Mouse (Mus musculus) liver, embryonic 11.5 days (tissue): ENCODE results near the gene Inafm2. TPM values are rescaled to one million over a fixed set of nuclear protein-coding genes. Genes with fewer than 3 reads are reported as not detected.

Experiments
- ATAC-seq: fragments of 200-750 bp; cut with Nextera tagmentation; replicated peaks from 2 replicates; pipeline ENCODE4 v1.8.0; 2017; ENCODE audit warnings: moderate number of reproducible peaks, mild to moderate bottlenecking, moderate TSS enrichment, moderate library complexity; ENCODE audit not compliant: low FRiP score
- DNase-seq: peaks from one replicate; pipeline ENCODE4 v3.0.0-alpha.2; 2017; ENCODE audit warnings: low spot score
- H3K27ac ChIP-seq: fragments of 300-500 bp; sonication (generic); 2 replicates; pipeline ENCODE4 v1.5.1; 2014; ENCODE audit warnings: mild to moderate bottlenecking, low read depth, low read length, control low read depth
- H3K27me3 ChIP-seq: fragments of 300-500 bp; sonication (generic); replicated peaks from 2 replicates; pipeline ENCODE4 v1.6.1; 2014; ENCODE audit warnings: low read length, mixed read lengths; ENCODE audit not compliant: control insufficient read depth, insufficient read depth
- H3K36me3 ChIP-seq: fragments of 300-500 bp; sonication (generic); 2 replicates; pipeline ENCODE4 v1.6.1; 2014; ENCODE audit warnings: mild to moderate bottlenecking, low read length, moderate library complexity, mixed read lengths; ENCODE audit not compliant: control insufficient read depth, insufficient read depth
- H3K4me1 ChIP-seq: fragments of 300-500 bp; sonication (generic); replicated peaks from 2 replicates; pipeline ENCODE4 v1.6.1; 2014; ENCODE audit warnings: low read length, mixed read lengths; ENCODE audit not compliant: control insufficient read depth, insufficient read depth
- H3K4me2 ChIP-seq: fragments of 300-500 bp; sonication (generic); 2 replicates; pipeline ENCODE4 v1.6.1; 2014; ENCODE audit warnings: mild to moderate bottlenecking, control low read depth, moderate library complexity
- H3K4me3 ChIP-seq: fragments of 300-500 bp; sonication (generic); 2 replicates; pipeline ENCODE4 v1.5.1; 2014; ENCODE audit warnings: low read depth, low read length, control low read depth
- H3K9ac ChIP-seq: fragments of 300-500 bp; sonication (generic); 2 replicates; pipeline ENCODE4 v1.6.1; 2014; ENCODE audit warnings: low read depth, low read length, control low read depth
- H3K9me3 ChIP-seq: fragments of 300-500 bp; sonication (generic); 2 replicates; pipeline ENCODE4 v1.6.1; 2016; ENCODE audit warnings: low read length, inconsistent platforms, mixed read lengths; ENCODE audit not compliant: control insufficient read depth
- WGBS: fragments of 180-500 bp; shearing (Covaris S2); extraction: QIAGEN DNeasy Blood & Tissue Kit; methylation state at CpG from one replicate; pipeline ENCODE4 v1.1.7; 2014; 5-methylcytosine and 5-hydroxymethylcytosine counted together
- polyA plus RNA-seq: library from polyadenylated mRNA; unstranded; fragments of >200 nt; fragmentation: Nextera tagmentation; extraction: Ambion mirVana; gene quantifications from 2 replicates; pipeline ENCODE4 v1.2.1, GENCODE M21; 2014

The Inafm2 gene
- polyA plus RNA-seq, 1 experiment from 2014 or later: 32.3 TPM

- peak; percentile 68 for DNase-seq
- H3K27ac ChIP-seq: no peak overlapping the region
- ATAC-seq: peak; percentile 44
- no peaks in the 10 kb centered on the region for H3K36me3 ChIP-seq
- peaks cover 12% of the 10 kb centered on the region; the same call in 1 of the 2 replicates for H3K4me1 ChIP-seq
- H3K4me2 ChIP-seq: peak overlapping the region; percentile 55
- 29% methylated on average over 44 of the region's 44 CpGs for WGBS
- H3K9me3 ChIP-seq: no peaks in the 10 kb centered on the region
- H3K27me3 ChIP-seq: no peaks in the 10 kb centered on the region; the same call in none of the 2 replicates
- H3K4me3 ChIP-seq: peak overlapping the region; percentile 27; the same call in 1 of the 2 replicates
- no peak overlapping the region for H3K9ac ChIP-seq
These were observed 45.3 kb downstream of the Inafm2 start for GRCm38 (mm10) chr2:118790551-118791525.

GRCm38 (mm10) chr2:118791591-118792258 lies 46.2 kb downstream of the Inafm2 start:
- Histone ChIP-seq H3K4me1 (peaks cover 10% of the 10 kb centered on the region; the same call in 1 of the 2 replicates), H3K27ac (no peak overlapping the region), H3K9me3 (no peaks in the 10 kb centered on the region), H3K27me3 (no peaks in the 10 kb centered on the region; the same call in none of the 2 replicates), H3K4me2 (no peak overlapping the region), H3K9ac (no peak overlapping the region), H3K36me3 (no peaks in the 10 kb centered on the region), H3K4me3 (no peak overlapping the region)
- ATAC-seq (peak; percentile 50), DNase-seq (no peak)
- 83% methylated on average over 26 of the region's 26 CpGs for WGBS

GRCm38 (mm10) chr2:118792259-118792613 lies 46.7 kb downstream of the Inafm2 start:
- WGBS: 83% methylated on average over 4 of the region's 4 CpGs

GRCm38 (mm10) chr2:118793636-118794035 lies 48.1 kb downstream of the Inafm2 start:
- WGBS: 60% methylated on average over 4 of the region's 4 CpGs
- Histone ChIP-seq H3K27ac (no peak overlapping the region), H3K9ac (no peak overlapping the region)

More at GRCm38 (mm10) chr2:118792259-118792613, 46.7 kb downstream of the Inafm2 start:
- Histone ChIP-seq H3K4me3 (no peak overlapping the region), H3K9me3 (no peaks in the 10 kb centered on the region), H3K27ac (no peak overlapping the region), H3K4me1 (peaks cover 7% of the 10 kb centered on the region; the same call in 1 of the 2 replicates), H3K27me3 (no peaks in the 10 kb centered on the region; the same call in none of the 2 replicates), H3K9ac (no peak overlapping the region), H3K36me3 (no peaks in the 10 kb centered on the region), H3K4me2 (no peak overlapping the region)
- no peak for DNase-seq
- no peak for ATAC-seq

More at GRCm38 (mm10) chr2:118793636-118794035, 48.1 kb downstream of the Inafm2 start:
- DNase-seq (no peak), ATAC-seq (no peak)
- no peak overlapping the region for H3K4me2 ChIP-seq
- H3K36me3 ChIP-seq: no peaks in the 10 kb centered on the region
- peaks cover 7% of the 10 kb centered on the region; the same call in 1 of the 2 replicates for H3K4me1 ChIP-seq
- H3K27me3 ChIP-seq: no peaks in the 10 kb centered on the region; the same call in none of the 2 replicates
- no peaks in the 10 kb centered on the region for H3K9me3 ChIP-seq
- H3K4me3 ChIP-seq: no peak overlapping the region

Other genes with a start within 250 kb of the Inafm2 start
- 1.0 and 1.9 TPM in 2 replicates for gene Bmf, start 196.1 kb upstream of the Inafm2 start, polyA plus RNA-seq
- gene Bub1b, start 147.5 kb upstream of the Inafm2 start, polyA plus RNA-seq: 97.7 and 112 TPM in 2 replicates
- 2.2 and 2.8 TPM in 2 replicates for gene Pak6, start 82.5 kb upstream of the Inafm2 start, polyA plus RNA-seq
- 0.16 TPM in 1 of 2 replicates, not detected in the other for gene Ankrd63, start 41.8 kb upstream of the Inafm2 start, polyA plus RNA-seq
- gene Plcb2, start 17.3 kb upstream of the Inafm2 start, polyA plus RNA-seq: 2.9 and 3.5 TPM in 2 replicates
- 0.14 and 0.19 TPM in 2 replicates for gene Ccdc9b, start 16.9 kb downstream of the Inafm2 start, polyA plus RNA-seq
- gene Phgr1, start 27.0 kb downstream of the Inafm2 start, polyA plus RNA-seq: not detected in 2 replicates
- gene Disp2, start 34.0 kb downstream of the Inafm2 start, polyA plus RNA-seq: 0.32 and 0.60 TPM in 2 replicates
- gene Knstrn, start 68.2 kb downstream of the Inafm2 start, polyA plus RNA-seq: 127 TPM in 2 replicates
- 41.3 and 48.6 TPM in 2 replicates for gene Ivd, start 116.2 kb downstream of the Inafm2 start, polyA plus RNA-seq
- gene Bahd1, start 154.6 kb downstream of the Inafm2 start, polyA plus RNA-seq: 1.7 and 1.9 TPM in 2 replicates
- gene Chst14, start 180.7 kb downstream of the Inafm2 start, polyA plus RNA-seq: 15.4 and 16.4 TPM in 2 replicates